Mouse (Mus musculus): ENCODE results near the gene Dnah7a. TPM values are rescaled to one million over a fixed set of nuclear protein-coding genes. Genes with fewer than 3 reads are reported as not detected.
"Not testable (repeated sequence)": the region's sequence is repeated elsewhere in the genome, so short reads cannot be mapped to it uniquely, and the experiment has no call there.

The Dnah7a gene
- polyA plus RNA-seq, 1 experiment: not detected

- no peak overlapping the region for H3ac ChIP-seq (ENCODE audit: control insufficient read depth, insufficient read length, low read depth)
- no peaks in the 10 kb centered on the region for H3K79me3 ChIP-seq (ENCODE audit: low read depth)
- H3K27me3 ChIP-seq (ENCODE audit: control insufficient read depth, insufficient read depth, insufficient read length): no peaks in the 10 kb centered on the region
- no peaks in the 10 kb centered on the region for H3K36me3 ChIP-seq (ENCODE audit: control insufficient read depth, insufficient read depth)
- no peaks in the 10 kb centered on the region for H3K79me2 ChIP-seq (ENCODE audit: control insufficient read depth, insufficient read depth)
- H3K4me3 ChIP-seq (ENCODE audit: insufficient read depth, poor library complexity, severe bottlenecking): no peak overlapping the region
- TF ChIP-seq USF1 (IDR thresholded peaks at IDR 0.05; ENCODE audit: low read depth) (no peak), MAX (IDR thresholded peaks at IDR 0.05) (no peak), CTCF (IDR thresholded peaks at IDR 0.05; ENCODE audit: control insufficient read depth, insufficient read depth, insufficient read length) (no peak), MYOG (IDR thresholded peaks at IDR 0.05; ENCODE audit: control insufficient read depth, extremely low read depth, insufficient read length) (no peak), MYOD1 (IDR thresholded peaks at IDR 0.05; ENCODE audit: control insufficient read depth, insufficient read length, low read depth) (no peak), CEBPB (IDR thresholded peaks at IDR 0.05; ENCODE audit: low read depth) (no peak), FOSL1 (IDR thresholded peaks at IDR 0.05; ENCODE audit: insufficient read depth, low read length, poor library complexity, severe bottlenecking) (no peak)
Measured at GRCm38 (mm10) chr1:53388762-53389161, 317.8 kb downstream of the Dnah7a start.

- no peaks in the 10 kb centered on the region for H3K27me3 ChIP-seq (ENCODE audit: control insufficient read depth, insufficient read depth, insufficient read length)
- no peaks in the 10 kb centered on the region for H3K36me3 ChIP-seq (ENCODE audit: control insufficient read depth, insufficient read depth)
- H3K79me2 ChIP-seq (ENCODE audit: control insufficient read depth, insufficient read depth): no peaks in the 10 kb centered on the region
- H3K4me3 ChIP-seq (ENCODE audit: insufficient read depth, poor library complexity, severe bottlenecking): no peak overlapping the region
- no peak overlapping the region for H3ac ChIP-seq (ENCODE audit: control insufficient read depth, insufficient read length, low read depth)
- H3K79me3 ChIP-seq (ENCODE audit: low read depth): no peaks in the 10 kb centered on the region
- no peak for TF ChIP-seq MAX (IDR thresholded peaks at IDR 0.05)
- TF ChIP-seq FOSL1 (IDR thresholded peaks at IDR 0.05; ENCODE audit: insufficient read depth, low read length, poor library complexity, severe bottlenecking): no peak
- TF ChIP-seq MYOD1 (IDR thresholded peaks at IDR 0.05; ENCODE audit: control insufficient read depth, insufficient read length, low read depth): no peak
- TF ChIP-seq USF1 (IDR thresholded peaks at IDR 0.05; ENCODE audit: low read depth): no peak
- no peak for TF ChIP-seq MYOG (IDR thresholded peaks at IDR 0.05; ENCODE audit: control insufficient read depth, extremely low read depth, insufficient read length)
- TF ChIP-seq CTCF (IDR thresholded peaks at IDR 0.05; ENCODE audit: control insufficient read depth, insufficient read depth, insufficient read length): no peak
- TF ChIP-seq CEBPB (IDR thresholded peaks at IDR 0.05; ENCODE audit: low read depth): no peak
Measured at GRCm38 (mm10) chr1:53384085-53384688, 322.4 kb downstream of the Dnah7a start.

- no peak overlapping the region for H3ac ChIP-seq (ENCODE audit: control insufficient read depth, insufficient read length, low read depth)
- no peaks in the 10 kb centered on the region for H3K27me3 ChIP-seq (ENCODE audit: control insufficient read depth, insufficient read depth, insufficient read length)
- H3K4me3 ChIP-seq (ENCODE audit: insufficient read depth, poor library complexity, severe bottlenecking): no peak overlapping the region
- H3K79me2 ChIP-seq (ENCODE audit: control insufficient read depth, insufficient read depth): no peaks in the 10 kb centered on the region
- no peaks in the 10 kb centered on the region for H3K79me3 ChIP-seq (ENCODE audit: low read depth)
- no peaks in the 10 kb centered on the region for H3K36me3 ChIP-seq (ENCODE audit: control insufficient read depth, insufficient read depth)
- TF ChIP-seq USF1 (IDR thresholded peaks at IDR 0.05; ENCODE audit: low read depth) (no peak), CTCF (IDR thresholded peaks at IDR 0.05; ENCODE audit: control insufficient read depth, insufficient read depth, insufficient read length) (no peak), CEBPB (IDR thresholded peaks at IDR 0.05; ENCODE audit: low read depth) (no peak), MYOD1 (IDR thresholded peaks at IDR 0.05; ENCODE audit: control insufficient read depth, insufficient read length, low read depth) (no peak), MAX (IDR thresholded peaks at IDR 0.05) (no peak)
Measured at GRCm38 (mm10) chr1:53377731-53378130, 328.9 kb downstream of the Dnah7a start.

DNA sequence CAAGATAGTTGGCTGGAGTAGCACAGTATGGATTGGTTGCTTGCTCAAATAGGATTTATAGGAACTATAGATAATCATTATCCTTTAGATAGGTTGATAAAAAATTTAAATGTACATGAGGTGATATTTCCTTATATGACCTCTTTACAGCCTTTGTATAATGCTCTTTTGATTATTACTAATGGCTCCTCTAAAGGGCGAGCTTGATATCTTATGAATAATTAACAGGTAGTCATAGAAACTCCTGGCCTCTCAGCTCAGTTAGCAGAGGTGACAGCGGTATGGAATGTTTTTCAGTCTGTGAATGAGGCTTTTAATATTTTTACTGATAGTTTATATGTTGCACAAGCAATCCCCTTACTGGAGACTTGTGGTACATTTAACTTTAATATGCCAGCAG lies 330.6 kb downstream of the Dnah7a start:
- H3ac ChIP-seq (ENCODE audit: control insufficient read depth, insufficient read length, low read depth): not testable (repeated sequence)

DNA sequence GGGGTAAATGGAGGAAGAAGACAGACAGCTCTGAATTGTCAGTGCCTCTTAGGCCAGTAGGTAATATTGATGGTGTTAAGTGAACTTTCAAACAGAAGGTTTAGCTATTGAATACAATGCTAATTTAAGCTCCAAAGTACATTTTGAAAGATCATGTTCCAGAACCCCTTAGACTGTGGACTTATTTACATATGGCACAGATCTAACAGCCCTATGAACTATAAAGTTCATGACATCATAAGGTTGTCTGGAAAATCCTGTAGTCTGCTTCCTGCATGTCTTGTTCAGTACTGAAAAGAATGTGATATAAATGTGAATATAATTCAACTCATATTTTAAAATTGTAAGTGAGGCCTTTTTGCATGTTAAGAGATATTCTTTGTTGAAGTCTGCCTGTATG lies 347.6 kb downstream of the Dnah7a start:
- Histone ChIP-seq H3K79me3 (ENCODE audit: low read depth) (no peaks in the 10 kb centered on the region), H3K79me2 (ENCODE audit: control insufficient read depth, insufficient read depth) (no peaks in the 10 kb centered on the region), H3K27me3 (ENCODE audit: control insufficient read depth, insufficient read depth, insufficient read length) (no peaks in the 10 kb centered on the region), H3K36me3 (ENCODE audit: control insufficient read depth, insufficient read depth) (no peaks in the 10 kb centered on the region), H3ac (ENCODE audit: control insufficient read depth, insufficient read length, low read depth) (no peak overlapping the region), H3K4me3 (ENCODE audit: insufficient read depth, poor library complexity, severe bottlenecking) (no peak overlapping the region)
- TF ChIP-seq CEBPB (IDR thresholded peaks at IDR 0.05; ENCODE audit: low read depth) (no peak), FOSL1 (IDR thresholded peaks at IDR 0.05; ENCODE audit: insufficient read depth, low read length, poor library complexity, severe bottlenecking) (no peak), MYOD1 (IDR thresholded peaks at IDR 0.05; ENCODE audit: control insufficient read depth, insufficient read length, low read depth) (no peak), CTCF (IDR thresholded peaks at IDR 0.05; ENCODE audit: control insufficient read depth, insufficient read depth, insufficient read length) (no peak), MYOG (IDR thresholded peaks at IDR 0.05; ENCODE audit: control insufficient read depth, extremely low read depth, insufficient read length) (no peak), USF1 (IDR thresholded peaks at IDR 0.05; ENCODE audit: low read depth) (no peak), MAX (IDR thresholded peaks at IDR 0.05) (no peak)

More for the DNA sequence above, 330.6 kb downstream of the Dnah7a start:
- H3K4me3 ChIP-seq (ENCODE audit: insufficient read depth, poor library complexity, severe bottlenecking); H3K79me3 ChIP-seq (ENCODE audit: low read depth); H3K36me3 ChIP-seq (ENCODE audit: control insufficient read depth, insufficient read depth); H3K79me2 ChIP-seq (ENCODE audit: control insufficient read depth, insufficient read depth); H3K27me3 ChIP-seq (ENCODE audit: control insufficient read depth, insufficient read depth, insufficient read length): not testable (repeated sequence)
